Mouse (Mus musculus): ENCODE data around the gene Ankrd11.

DNA sequence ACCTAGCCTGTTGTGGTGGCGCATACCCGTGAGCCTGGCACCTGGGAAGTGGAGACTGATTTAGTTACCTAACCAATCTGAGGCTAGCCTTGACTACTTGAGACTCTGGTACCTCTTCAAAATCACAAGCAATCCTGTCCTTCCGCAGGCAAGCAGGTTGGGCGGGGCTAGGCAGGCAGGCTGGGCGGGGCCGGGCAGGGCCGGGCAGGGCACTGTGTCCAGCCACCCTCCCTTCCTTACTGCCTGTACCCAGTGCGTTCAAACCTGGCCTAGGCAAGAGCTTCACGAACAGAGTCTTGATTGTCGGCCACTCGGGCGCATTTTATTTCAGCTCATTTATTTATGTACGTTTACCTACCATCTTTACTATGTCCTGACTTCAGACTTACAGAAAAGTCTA, 182.2 kb downstream of the Ankrd11 start:
- TF ChIP-seq POLR2A (IDR thresholded peaks at IDR 0.05; ENCODE audit: insufficient read length, low read depth) (no peak), USF1 (IDR thresholded peaks at IDR 0.05; ENCODE audit: low read depth) (no peak), MYOD1 (IDR thresholded peaks at IDR 0.05; ENCODE audit: control insufficient read depth in 1 of 3, insufficient read length in 2 of 3, low read depth in 2 of 3) (no peak), E2F4 (IDR thresholded peaks at IDR 0.05; ENCODE audit: insufficient read depth) (no peak), MAX (IDR thresholded peaks at IDR 0.05; ENCODE audit: low read depth) (no peak), REST (IDR thresholded peaks at IDR 0.05; ENCODE audit: insufficient read depth, insufficient read length) (no peak), TCF12 (IDR thresholded peaks at IDR 0.05; ENCODE audit: insufficient read depth, poor library complexity, severe bottlenecking) (no peak), TCF3 (IDR thresholded peaks at IDR 0.05; ENCODE audit: insufficient read length, low read depth) (no peak), CEBPB (IDR thresholded peaks at IDR 0.05; ENCODE audit: insufficient read depth, poor library complexity, severe bottlenecking) (no peak)

Data from myocyte (in vitro differentiated cells).